Mouse (Mus musculus): ENCODE data around the gene Ino80e.

Ino80e gene

DNA sequence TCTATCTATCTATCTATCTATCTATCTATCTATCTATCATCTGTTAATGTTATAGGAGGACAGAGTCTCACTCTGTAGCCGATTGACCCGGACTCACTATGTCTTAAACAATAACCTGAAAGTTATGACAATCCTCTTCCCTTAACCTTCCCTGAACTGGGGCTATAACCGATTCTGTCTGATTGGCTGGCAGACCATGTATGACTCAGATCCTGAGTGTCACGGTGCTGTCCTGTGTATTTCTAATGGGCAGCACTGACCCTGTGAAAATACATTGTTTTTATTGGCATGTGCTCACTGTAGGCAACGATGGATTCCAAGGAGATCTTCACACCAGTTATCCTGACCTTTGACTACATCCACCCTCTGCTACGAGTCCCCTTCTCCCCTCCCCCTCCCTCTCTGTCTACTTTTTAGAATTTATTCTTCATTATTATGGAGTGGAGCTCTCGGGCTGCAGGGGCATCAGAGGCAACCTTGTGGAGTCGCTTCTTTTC lies 46.4 kb downstream of the Ino80e start:
- DNase-seq (ENCODE audit: low read depth, low spot score), result no peak

DNA sequence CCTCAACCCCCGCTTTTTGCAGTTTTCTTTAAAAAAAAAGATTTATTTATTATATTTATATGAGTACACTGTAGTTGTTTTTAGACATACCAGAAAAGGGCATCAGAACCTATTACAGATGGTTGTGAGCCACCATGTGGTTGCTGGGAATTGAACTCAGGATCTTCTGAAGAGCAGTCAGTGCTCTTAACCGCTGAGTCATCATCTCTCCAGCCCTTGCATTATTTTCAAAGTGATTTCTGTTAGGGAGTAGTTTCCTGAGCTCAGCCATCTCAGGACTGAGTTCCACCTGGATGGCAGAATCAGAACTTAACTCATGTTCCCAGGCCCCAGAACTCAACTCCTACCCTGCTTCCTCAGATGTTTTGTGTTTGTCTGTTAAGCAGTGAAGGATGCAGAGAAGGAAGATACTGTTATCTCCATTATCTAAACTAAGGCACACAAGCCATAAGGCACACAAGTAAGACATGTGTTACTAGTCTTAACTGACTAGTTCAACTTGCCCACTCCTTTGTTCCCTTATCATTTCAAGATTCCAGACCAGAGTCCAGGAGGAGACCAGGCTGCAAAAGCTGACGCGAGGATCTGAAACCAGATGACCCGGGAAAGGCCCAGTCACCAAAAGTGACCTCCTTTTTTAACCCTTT lies 52.3 kb downstream of the Ino80e start:
- DNase-seq (ENCODE audit: low read depth, low spot score), result no peak

DNA sequence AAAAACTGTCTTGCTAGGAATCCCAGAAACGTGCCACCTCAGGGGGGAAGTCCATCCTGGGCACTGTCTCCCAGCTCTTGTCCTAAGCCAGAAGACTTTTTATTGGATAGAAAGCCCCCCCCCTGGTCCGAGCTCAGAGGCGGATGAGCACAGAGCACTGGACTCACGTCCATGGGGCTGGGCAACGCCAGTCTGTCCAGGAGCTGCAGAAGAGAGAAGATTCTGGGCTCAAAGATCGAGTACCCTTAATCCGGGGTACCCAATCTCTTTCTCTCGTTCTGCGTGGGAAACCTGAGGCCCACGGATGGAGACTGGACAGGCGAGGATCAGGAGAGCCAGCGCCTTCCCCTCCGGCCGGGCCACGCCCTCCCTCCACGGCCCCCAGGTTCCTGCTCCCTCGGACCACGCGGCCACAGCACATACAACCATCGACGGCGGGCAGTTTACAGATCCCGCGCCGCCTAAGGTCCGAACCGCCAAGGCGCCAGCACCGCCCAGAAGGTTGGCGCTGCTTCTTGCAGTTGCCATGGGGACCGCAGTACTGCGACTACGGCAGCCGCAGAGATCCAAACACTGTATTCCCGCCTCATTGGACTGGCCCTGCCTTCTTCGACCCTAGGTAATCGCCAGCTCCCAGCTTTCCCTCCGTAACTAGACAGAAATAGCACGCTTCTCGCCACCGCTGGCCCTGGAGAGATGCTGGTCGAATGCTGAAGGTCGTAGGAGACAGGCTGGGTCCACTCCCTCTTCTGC lies 53.3 kb downstream of the Ino80e start:
- DNase-seq (ENCODE audit: low read depth, low spot score), result peak; percentile 61

DNA sequence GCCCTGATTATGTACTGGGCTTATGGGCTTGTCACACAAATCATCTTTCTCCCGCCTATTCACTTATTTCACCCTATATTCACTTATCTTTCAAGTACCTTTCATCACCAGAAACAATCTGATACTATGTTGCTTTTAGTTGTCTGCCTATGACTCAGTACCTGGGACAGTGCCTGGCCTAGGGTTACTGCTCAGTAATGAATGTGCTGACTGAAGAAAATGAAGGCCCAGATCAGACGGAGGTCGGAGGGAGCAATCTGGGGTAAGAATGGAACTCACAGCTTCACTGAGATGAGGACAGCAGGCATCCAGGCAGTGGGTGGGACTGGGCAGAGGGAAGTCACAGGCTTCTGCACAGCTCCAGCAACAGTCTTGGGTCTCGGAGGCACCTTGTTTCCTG lies 54.8 kb downstream of the Ino80e start:
- DNase-seq (ENCODE audit: low read depth, low spot score), result no peak

DNA sequence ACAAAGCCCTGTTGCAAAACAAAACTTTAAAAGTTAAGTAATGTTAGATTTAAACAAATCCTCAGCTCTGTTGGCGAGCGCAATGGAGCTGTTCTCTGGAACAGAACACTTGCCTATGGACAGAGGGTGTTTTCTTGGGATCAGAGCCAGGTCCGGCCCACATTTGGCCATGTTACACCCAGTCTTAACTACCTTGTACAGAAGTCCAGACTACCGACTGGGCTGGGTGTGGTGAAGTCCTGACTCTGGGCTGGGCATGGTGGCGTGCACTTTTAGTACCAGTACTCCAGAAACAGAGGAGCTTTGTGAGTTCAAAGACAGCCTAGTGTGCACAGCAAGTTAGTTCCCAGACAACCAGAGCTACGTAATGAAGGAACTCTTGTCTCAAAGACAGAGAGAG lies 55.2 kb downstream of the Ino80e start:
- no peak for DNase-seq (ENCODE audit: low read depth, low spot score)

DNA sequence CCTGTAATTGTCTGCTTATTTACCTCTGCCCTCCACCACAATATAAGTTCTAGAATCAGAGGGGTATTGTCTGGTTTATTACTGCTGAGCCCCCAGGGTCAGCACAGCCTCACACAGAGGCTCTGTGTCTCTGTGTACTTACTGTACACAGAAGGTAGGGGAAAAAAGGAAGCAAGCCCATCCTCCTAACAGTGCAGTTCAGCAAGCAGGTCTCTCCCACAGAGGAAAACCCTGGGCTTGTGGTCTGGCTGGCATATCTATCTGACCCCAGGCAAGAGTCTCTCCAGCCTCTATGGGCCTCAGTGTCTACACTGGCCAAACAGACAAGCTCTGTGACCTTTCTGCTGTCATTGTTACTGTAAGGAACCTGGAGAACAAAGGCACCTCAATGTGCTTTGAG lies 58.4 kb downstream of the Ino80e start:
- DNase-seq (ENCODE audit: low read depth, low spot score), result no peak

DNA sequence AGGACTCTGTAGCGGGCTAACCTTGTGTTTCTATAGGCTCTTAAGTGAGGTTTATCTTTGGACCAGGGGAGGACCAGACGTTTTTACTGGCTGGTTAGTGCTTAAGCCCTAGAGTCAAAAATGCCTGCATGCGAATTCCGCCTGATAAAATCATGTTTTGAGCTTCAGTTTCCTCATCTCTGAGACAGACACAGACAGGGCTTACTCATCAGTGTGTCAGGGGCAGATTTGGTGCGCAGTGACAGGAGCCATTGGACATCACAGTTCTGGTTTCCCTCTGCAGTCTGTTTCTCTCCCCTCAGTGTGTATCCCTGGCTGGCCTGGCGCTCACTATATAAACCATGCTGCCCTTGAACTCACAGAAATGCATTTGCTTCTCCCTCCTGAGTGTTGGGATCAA lies 59.0 kb downstream of the Ino80e start:
- no peak for DNase-seq (ENCODE audit: low read depth, low spot score)

DNA sequence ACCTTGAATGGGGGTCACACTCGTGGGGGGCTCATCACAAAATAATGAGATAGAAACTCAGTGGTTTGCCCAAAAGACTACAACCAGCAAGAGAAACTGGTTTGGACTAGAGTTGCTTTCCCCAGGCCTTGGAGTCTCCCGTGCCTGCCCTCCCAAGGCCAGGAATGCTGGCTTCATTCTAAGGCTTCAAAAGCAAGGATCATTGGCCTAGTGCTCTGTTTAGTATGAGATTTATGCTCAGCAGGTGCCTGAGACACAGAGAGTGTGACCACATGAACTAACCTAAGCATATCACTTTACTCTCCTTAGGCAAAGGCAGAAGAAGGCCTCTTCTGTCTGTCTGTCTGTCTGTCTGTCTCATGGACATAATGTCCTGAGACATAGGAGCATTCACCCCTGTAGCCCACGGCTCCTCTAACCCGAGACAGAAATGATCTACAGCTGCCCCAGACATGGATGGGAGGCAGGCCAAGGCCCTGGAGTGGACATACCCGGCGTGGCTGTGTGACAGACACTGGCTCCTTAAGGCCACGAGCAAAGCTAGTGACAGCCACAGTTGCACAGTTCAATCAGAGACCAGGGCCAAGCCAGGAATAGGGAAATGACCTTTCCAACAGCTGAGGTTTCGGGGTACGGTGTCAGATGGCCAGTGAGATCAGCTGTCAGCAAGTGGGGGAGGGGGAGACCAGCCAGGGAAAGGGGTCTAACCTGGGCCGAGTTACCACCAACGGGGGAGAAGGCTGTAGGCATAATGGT lies 59.9 kb downstream of the Ino80e start:
- DNase-seq (ENCODE audit: low read depth, low spot score), result no peak

DNA sequence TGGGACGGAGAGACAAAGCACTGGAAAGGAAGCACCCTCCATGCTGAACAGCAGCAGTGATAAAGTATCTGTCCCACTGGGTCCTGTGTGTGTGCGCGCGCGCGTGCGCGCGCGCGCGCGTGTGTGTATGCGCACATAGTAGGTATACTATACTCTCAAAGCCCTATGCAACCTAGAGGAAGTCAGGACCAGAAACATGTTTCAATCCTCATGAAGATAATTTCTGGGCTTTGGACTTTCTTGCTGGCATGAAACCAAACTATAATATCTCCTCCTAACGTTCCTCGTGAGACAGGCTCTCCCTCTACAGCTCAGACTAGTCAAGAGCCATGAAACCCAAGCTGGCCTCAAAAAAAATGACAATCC lies 61.1 kb downstream of the Ino80e start:
- DNase-seq (ENCODE audit: low read depth, low spot score), result no peak

Measured in c-Kit-negative CD71-positive TER-119-positive erythroid progenitor cells, embryonic 14.5 days (primary cell).